Mouse (Mus musculus) testis, adult 2 months (tissue): ENCODE measurements around the gene Nolc1. TPM values are rescaled to one million over a fixed set of nuclear protein-coding genes. Genes with fewer than 3 reads are reported as not detected.
A peak's percentile ranks its signal among the peaks of the same experiment; 100 is the strongest.

Experiments used
- H3K27ac ChIP-seq: fragments of 200-500 bp; 2 replicates; pipeline ENCODE4 v1.5.1; 2012; ENCODE audit warnings: low read depth, low read length; ENCODE audit not compliant: control insufficient read depth, insufficient read depth
- H3K27me3 ChIP-seq: fragments of 200-500 bp; 2 replicates; pipeline ENCODE4 v1.6.1; 2012; ENCODE audit warnings: mild to moderate bottlenecking, low read length, moderate library complexity; ENCODE audit not compliant: control insufficient read depth, insufficient read depth
- H3K36me3 ChIP-seq: fragments of 200-500 bp; 2 replicates; pipeline ENCODE4 v1.6.1; 2012; ENCODE audit warnings: mild to moderate bottlenecking, low read length; ENCODE audit not compliant: control insufficient read depth, insufficient read depth
- H3K4me1 ChIP-seq: fragments of 200-500 bp; 2 replicates; pipeline ENCODE4 v1.6.1; 2012; ENCODE audit warnings: low read length; ENCODE audit not compliant: control insufficient read depth, insufficient read depth
- H3K4me3 ChIP-seq: fragments of 200-500 bp; 2 replicates; pipeline ENCODE4 v1.5.1; 2012; ENCODE audit warnings: low read depth, mild to moderate bottlenecking, low read length, moderate library complexity, mixed read lengths; ENCODE audit not compliant: control insufficient read depth
- CTCF ChIP-seq: fragments of 200-500 bp; IDR thresholded peaks from 2 replicates; pipeline ENCODE4 v1.5.1; 2012; ENCODE audit warnings: low read depth, mild to moderate bottlenecking, inconsistent platforms, low read length, moderate library complexity; ENCODE audit not compliant: control insufficient read depth, insufficient read depth, insufficient replicate concordance
- POLR2A ChIP-seq: fragments of 200-500 bp; IDR thresholded peaks from 2 replicates; pipeline ENCODE4 v1.6.1; 2012; ENCODE audit warnings: low read depth, mild to moderate bottlenecking, inconsistent platforms, low read length, moderate library complexity; ENCODE audit not compliant: control insufficient read depth
- polyA plus RNA-seq: library from polyadenylated mRNA; depleted of rRNA; stranded (reverse); fragments of >200 nt; gene quantifications from 2 replicates; pipeline ENCODE4 v1.2.3, GENCODE M21; 2012

Nolc1 gene
- polyA plus RNA-seq, 1 experiment = 10.8 TPM

DNA sequence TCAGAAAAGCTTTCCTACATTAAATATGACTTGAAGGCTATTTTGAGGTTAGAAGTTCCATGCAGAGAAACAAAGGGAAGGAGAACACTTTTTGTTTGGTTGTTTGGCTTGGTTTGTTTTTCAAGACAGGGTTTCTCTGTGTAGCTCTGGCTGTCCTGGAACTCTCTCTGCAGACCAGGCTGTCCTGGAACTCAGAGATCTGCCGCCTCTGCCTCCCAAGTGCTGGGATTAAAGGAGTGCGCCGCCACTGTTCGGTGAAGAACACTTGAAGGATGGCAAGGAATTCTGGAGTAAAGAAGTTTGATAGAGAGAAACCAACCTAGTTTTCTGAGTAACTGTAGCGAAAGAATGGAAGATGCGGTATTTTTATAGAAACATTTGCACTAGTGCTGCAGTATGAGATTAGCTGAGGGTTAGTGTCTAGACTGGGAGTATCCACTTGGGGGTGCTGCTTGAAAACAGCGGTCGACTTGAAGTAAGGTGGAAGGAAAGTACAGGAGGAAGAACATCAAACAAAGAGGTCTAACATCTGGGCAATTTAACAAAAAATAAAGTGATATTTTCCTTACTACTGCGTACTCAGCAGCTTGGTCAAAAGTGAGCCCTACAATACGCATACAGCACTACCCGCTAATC, 19.8 kb upstream of the Nolc1 start:
- no peak overlapping the region for H3K27ac ChIP-seq
- H3K4me3 ChIP-seq = peak overlapping the region; percentile 14; the same call in 1 of the 2 replicates

DNA sequence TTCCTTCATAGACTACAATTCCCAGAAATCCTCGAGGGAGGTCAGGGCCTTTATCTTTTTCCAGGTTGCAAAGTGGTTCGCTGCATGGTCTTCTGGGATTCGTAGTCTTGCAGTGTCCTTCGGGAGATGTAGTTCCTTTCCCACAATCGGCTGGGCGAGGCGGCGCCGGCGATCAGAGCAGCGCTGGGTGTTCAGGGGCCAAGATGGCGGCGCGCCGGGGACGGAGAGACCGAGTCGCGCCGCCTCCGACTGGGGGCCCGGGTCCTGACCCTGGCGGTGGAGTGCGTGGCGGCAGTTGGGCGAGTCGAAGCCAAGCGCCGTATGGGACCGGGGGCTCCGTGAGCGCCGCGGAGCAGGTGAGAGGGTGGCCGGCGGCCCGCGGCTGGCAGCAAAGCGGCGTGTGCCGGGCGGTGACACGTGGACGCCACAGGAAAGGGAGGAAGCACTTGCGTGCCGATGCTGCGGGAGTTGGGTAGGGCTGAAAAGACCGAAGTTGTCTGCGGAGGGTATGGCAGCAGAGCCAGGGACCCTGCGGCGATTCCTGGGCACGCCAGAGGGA, 19.2 kb upstream of the Nolc1 start:
- H3K4me3 ChIP-seq = peak overlapping the region; percentile 99
- peak overlapping the region; percentile 97 for H3K27ac ChIP-seq
- no peaks in the 10 kb centered on the region for H3K36me3 ChIP-seq
- no peaks in the 10 kb centered on the region for H3K27me3 ChIP-seq
- TF ChIP-seq POLR2A (peak; percentile 73), CTCF (no peak)
- peaks cover 6% of the 10 kb centered on the region for H3K4me1 ChIP-seq

More for the DNA sequence above, 19.8 kb upstream of the Nolc1 start:
- Histone ChIP-seq H3K36me3 (no peaks in the 10 kb centered on the region), H3K4me1 (peaks cover 6% of the 10 kb centered on the region), H3K27me3 (no peaks in the 10 kb centered on the region)
- TF ChIP-seq CTCF (no peak), POLR2A (no peak)

DNA sequence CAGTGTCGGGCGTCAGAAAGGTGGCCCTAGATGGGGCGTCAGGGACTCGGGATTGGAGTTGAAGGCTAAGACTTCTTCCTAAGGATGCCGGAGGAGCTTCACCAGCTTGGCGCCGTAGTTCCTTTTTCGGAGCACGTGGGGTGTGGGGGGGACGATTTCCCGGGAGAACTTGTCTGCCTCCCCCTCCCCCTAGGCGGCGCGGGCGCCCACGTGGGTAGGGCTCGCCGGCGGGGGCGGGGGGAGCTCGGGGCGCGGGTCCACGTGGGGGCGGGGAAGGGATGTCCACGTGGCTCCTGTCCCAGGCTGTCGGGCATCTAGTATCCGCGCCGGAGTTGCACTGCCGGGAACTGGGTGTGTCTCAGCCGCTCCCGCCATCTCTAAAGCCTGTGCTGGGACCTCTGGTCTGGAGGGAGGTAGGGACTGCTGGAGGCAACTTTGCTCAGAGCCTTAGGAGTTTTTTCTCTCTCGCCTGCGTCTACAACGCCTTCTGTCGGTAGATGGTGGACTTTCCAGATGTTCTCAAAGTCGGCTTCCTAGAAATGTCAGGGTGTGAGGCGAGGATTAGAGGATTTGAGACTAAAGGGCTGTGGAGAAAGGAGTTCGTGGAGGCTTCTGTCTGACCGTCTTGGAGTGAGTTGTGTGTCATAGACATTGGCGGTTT, 18.6 kb upstream of the Nolc1 start:
- H3K4me1 ChIP-seq = peaks cover 6% of the 10 kb centered on the region
- H3K4me3 ChIP-seq = peak overlapping the region; percentile 99
- peak overlapping the region; percentile 97 for H3K27ac ChIP-seq
- H3K36me3 ChIP-seq = no peaks in the 10 kb centered on the region
- no peaks in the 10 kb centered on the region for H3K27me3 ChIP-seq
- no peak for TF ChIP-seq CTCF
- no peak for TF ChIP-seq POLR2A

DNA sequence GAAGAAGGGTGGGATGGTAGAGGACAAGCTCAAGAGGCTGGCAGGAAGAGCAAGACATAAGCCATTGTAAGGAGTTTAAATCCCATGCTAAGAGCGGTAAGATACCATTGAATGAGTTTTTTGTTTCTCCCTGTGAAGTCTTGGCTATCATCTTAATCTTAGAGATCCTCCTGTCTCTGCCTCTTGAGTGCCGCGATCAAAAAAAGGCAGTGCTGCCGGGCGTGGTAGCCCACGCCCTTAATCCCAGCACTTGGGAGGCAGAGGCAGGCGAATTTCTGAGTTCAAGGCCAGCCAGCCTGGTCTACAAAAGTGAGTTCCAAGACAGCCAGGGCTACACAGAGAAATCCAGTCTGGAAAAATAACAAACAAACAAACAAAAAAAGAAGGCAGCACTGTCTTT, 17.2 kb upstream of the Nolc1 start:
- H3K4me1 ChIP-seq = peaks cover 6% of the 10 kb centered on the region
- H3K4me3 ChIP-seq = no peak overlapping the region
- no peak overlapping the region for H3K27ac ChIP-seq
- no peaks in the 10 kb centered on the region for H3K27me3 ChIP-seq
- no peaks in the 10 kb centered on the region for H3K36me3 ChIP-seq
- TF ChIP-seq POLR2A (no peak), CTCF (no peak)

DNA sequence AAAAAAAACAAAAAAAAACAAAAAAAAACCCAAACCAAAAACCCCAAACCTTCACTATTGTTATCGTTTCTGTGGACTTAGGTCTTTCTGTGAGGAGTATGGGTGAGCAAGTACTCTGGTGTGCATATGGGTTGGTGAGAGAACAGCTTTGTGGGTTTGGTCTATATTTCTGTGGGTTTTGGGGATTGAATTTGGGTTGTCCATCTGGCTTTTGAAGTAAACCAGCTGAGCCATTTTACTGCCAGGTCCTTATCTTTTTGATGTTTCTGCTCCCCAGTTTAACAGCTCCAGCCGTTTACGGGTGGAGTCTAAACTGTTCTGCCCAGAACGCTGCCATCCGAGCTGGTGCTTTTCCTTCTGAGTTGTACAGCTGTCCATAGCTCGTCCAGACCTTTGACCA, 14.8 kb upstream of the Nolc1 start:
- H3K36me3 ChIP-seq = peaks cover 1% of the 10 kb centered on the region
- no peak for TF ChIP-seq POLR2A
- no peak for TF ChIP-seq CTCF

DNA sequence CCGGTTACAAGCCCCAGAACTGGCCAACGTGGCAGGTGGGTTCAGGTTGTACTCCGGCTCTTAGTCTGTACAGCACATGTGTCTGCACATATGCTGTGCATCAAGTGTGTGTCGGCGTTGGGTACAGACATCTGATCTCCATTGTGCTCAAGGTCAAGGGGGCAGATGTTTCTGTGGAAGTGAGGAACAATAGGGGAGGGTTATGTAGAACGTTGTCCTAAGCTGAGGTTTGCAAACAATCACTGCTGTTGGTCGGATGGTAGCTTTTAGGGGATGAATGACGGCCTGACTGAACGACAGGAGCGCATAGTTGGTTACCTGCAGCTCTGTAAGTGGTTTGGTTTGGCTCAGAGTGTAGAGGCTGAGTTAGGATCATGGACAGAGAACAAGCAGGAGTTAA, 7.6 kb upstream of the Nolc1 start:
- TF ChIP-seq POLR2A (no peak), CTCF (no peak)
- Histone ChIP-seq H3K4me1 (no peaks in the 10 kb centered on the region), H3K27ac (no peak overlapping the region), H3K27me3 (no peaks in the 10 kb centered on the region), H3K36me3 (peaks cover 1% of the 10 kb centered on the region), H3K4me3 (no peak overlapping the region)

More for the DNA sequence above, 14.8 kb upstream of the Nolc1 start:
- H3K27me3 ChIP-seq = no peaks in the 10 kb centered on the region
- H3K4me3 ChIP-seq = no peak overlapping the region
- H3K4me1 ChIP-seq = peaks cover 6% of the 10 kb centered on the region
- no peak overlapping the region for H3K27ac ChIP-seq

DNA sequence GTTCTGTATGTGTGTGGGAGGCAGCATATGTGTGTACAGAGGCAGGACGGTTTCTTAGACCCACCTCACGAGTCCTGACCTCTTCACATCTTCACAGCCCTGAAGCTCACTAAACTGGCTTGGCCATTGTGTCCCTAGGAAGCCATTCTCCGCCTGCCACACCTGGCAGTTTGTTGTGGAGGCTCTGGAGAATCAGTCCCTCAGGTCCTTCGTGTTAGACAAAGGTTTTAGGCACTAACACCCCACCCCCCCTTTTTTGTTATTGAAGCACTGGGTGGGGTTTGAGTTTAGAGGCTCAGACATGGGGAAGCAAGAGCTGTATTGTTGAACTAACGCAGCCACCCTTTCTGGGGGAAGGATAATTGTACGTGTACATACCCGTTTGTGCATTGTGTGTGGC, 2.4 kb upstream of the Nolc1 start:
- H3K27ac ChIP-seq = no peak overlapping the region
- H3K4me1 ChIP-seq = peaks cover 5% of the 10 kb centered on the region
- no peak for TF ChIP-seq CTCF
- no peak for TF ChIP-seq POLR2A
- H3K36me3 ChIP-seq = no peaks in the 10 kb centered on the region
- H3K27me3 ChIP-seq = no peaks in the 10 kb centered on the region
- no peak overlapping the region for H3K4me3 ChIP-seq

DNA sequence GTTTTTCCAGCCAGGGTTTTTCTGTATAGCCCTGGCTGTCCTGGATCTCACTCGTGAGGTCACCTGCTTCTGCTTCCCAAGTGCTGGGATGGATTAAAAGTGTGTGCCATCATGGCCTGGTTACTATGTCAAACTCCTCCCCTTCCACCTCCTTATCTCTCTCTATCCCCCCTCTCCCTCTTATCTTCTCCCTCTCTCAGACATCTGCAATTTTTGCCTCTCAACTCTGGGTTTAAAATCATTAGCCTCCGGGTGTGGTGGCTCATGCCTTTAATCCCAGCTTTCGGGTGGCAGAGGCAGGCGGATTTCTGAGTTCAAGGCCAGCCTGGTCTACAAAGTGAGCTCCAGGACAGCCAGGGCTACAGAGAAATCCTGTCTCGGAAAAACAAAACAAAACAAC, 1.4 kb upstream of the Nolc1 start:
- no peak for TF ChIP-seq CTCF
- TF ChIP-seq POLR2A = no peak
- peaks cover 5% of the 10 kb centered on the region for H3K4me1 ChIP-seq
- H3K27ac ChIP-seq = no peak overlapping the region
- peaks cover 2% of the 10 kb centered on the region; the same call in 1 of the 2 replicates for H3K36me3 ChIP-seq
- H3K4me3 ChIP-seq = no peak overlapping the region
- no peaks in the 10 kb centered on the region for H3K27me3 ChIP-seq
